9 mouse cellular contexts compared by ENCODE assay signal in the genomic region with DNA sequence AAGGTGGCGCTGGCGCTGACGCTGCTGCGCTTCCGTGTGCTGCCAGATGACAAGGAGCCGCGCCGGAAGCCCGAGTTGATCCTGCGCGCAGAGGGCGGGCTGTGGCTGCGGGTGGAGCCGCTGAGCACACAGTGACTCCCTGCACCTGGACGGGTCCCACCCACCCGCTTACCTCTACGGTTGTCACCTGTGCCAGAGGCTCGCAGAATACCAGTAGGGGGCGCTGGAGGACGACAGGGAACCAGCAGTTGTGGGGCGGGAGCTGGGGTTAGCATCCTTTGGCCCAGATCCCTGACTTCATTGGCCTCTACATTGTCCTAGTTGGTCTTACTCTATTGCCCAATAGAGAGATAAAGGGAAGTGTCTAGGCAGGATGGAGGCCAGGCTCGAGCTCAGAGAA. TPM values are rescaled to one million over a fixed set of nuclear protein-coding genes. Genes with fewer than 3 reads are reported as not detected.
DNase-seq lines count a peak whose midpoint lies in the region; ATAC-seq and TF ChIP-seq lines count a peak whose summit lies in the region.
"Had no signal": no experiment of that assay in that cellular context is flagged by ENCODE, and none has a peak within 500 bp of the region (broad histone marks: within the 10 kb centered on the region; RNA-seq: fewer than 3 reads in every experiment).

No protein-coding gene starts in this region.

- peak; percentile 15 for TF ChIP-seq CTCF in Patski (IDR thresholded peaks at IDR 0.05)

- no peak overlapping the region for H3K27ac ChIP-seq in heart, embryonic 12.5 days (ENCODE audit: poor library complexity, severe bottlenecking)
- no peak overlapping the region for H3K27ac ChIP-seq in embryonic facial prominence, embryonic 15.5 days (replicated peaks)
- H3K27ac ChIP-seq in limb, embryonic 13.5 days = no peak overlapping the region
- H3K27ac ChIP-seq in neural tube, embryonic 15.5 days (replicated peaks) = no peak overlapping the region
- H3K27ac ChIP-seq: liver, embryonic 15.5 days had no signal

- H3K4me2 ChIP-seq in heart, embryonic 12.5 days = peak overlapping the region; percentile 17
- H3K4me2 ChIP-seq in embryonic facial prominence, embryonic 15.5 days (replicated peaks) = peak overlapping the region; percentile 32
- H3K4me2 ChIP-seq in limb, embryonic 13.5 days (replicated peaks) = peak overlapping the region; percentile 33
- peak overlapping the region; percentile 40 for H3K4me2 ChIP-seq in neural tube, embryonic 15.5 days
- H3K4me2 ChIP-seq: liver, embryonic 15.5 days had no signal

- no peaks in the 10 kb centered on the region for H3K36me3 ChIP-seq in heart, embryonic 12.5 days
- no peaks in the 10 kb centered on the region for H3K36me3 ChIP-seq in embryonic facial prominence, embryonic 15.5 days
- no peaks in the 10 kb centered on the region for H3K36me3 ChIP-seq in limb, embryonic 13.5 days
- no peaks in the 10 kb centered on the region for H3K36me3 ChIP-seq in neural tube, embryonic 15.5 days

- in situ Hi-C loops in Patski (cut with MboI; ENCODE audit: low pct_unique_long_range_greater_than_20kb) = no loop called here

- H3K4me3 ChIP-seq in heart, embryonic 12.5 days = 0 out of 2 replicates have a peak overlapping the region, but pooled peaks have one; percentile 0
- H3K4me3 ChIP-seq in embryonic facial prominence, embryonic 15.5 days (replicated peaks) = no peak overlapping the region
- H3K4me3 ChIP-seq in limb, embryonic 13.5 days = no peak overlapping the region
- H3K4me3 ChIP-seq in neural tube, embryonic 15.5 days (replicated peaks) = no peak overlapping the region
- H3K4me3 ChIP-seq: liver, embryonic 15.5 days had no signal

- no peak overlapping the region for H3K9ac ChIP-seq in heart, embryonic 12.5 days
- H3K9ac ChIP-seq in embryonic facial prominence, embryonic 15.5 days = no peak overlapping the region
- H3K9ac ChIP-seq in limb, embryonic 13.5 days = no peak overlapping the region
- no peak overlapping the region for H3K9ac ChIP-seq in neural tube, embryonic 15.5 days (replicated peaks)
- H3K9ac ChIP-seq: liver, embryonic 15.5 days had no signal

- H3K9me3 ChIP-seq in heart, embryonic 12.5 days (replicated peaks) = peaks cover 13% of the 10 kb centered on the region; the same call in 1 of the 2 replicates
- 0 out of 2 replicates have a peak, but pooled peaks cover 8% of the 10 kb centered on the region for H3K9me3 ChIP-seq in embryonic facial prominence, embryonic 15.5 days (replicated peaks)
- H3K9me3 ChIP-seq in limb, embryonic 13.5 days = peaks cover 11% of the 10 kb centered on the region; the same call in 1 of the 2 replicates
- H3K9me3 ChIP-seq in neural tube, embryonic 15.5 days (replicated peaks) = peaks cover 6% of the 10 kb centered on the region
- H3K9me3 ChIP-seq: liver, embryonic 15.5 days had no signal

- no peaks in the 10 kb centered on the region for H3K4me1 ChIP-seq in heart, embryonic 12.5 days (replicated peaks)
- no peaks in the 10 kb centered on the region for H3K4me1 ChIP-seq in embryonic facial prominence, embryonic 15.5 days
- H3K4me1 ChIP-seq in limb, embryonic 13.5 days = no peaks in the 10 kb centered on the region
- H3K4me1 ChIP-seq in neural tube, embryonic 15.5 days = no peaks in the 10 kb centered on the region
- H3K4me1 ChIP-seq: liver, embryonic 15.5 days had no signal

- DNase-seq in heart, adult 11 months = no peak
- no peak for DNase-seq in Patski (ENCODE audit: low read depth, low spot score)
- DNase-seq in ovary, adult 18-20 months (ENCODE audit: low spot score) = no peak

- no peaks in the 10 kb centered on the region for H3K27me3 ChIP-seq in heart, embryonic 12.5 days (replicated peaks)
- peaks cover 23% of the 10 kb centered on the region for H3K27me3 ChIP-seq in Patski
- no peaks in the 10 kb centered on the region for H3K27me3 ChIP-seq in embryonic facial prominence, embryonic 15.5 days
- H3K27me3 ChIP-seq in limb, embryonic 13.5 days = no peaks in the 10 kb centered on the region
- H3K27me3 ChIP-seq in neural tube, embryonic 15.5 days (replicated peaks) = no peaks in the 10 kb centered on the region
- H3K27me3 ChIP-seq: liver, embryonic 15.5 days had no signal

- 37% methylated on average over 22 of the region's 22 CpGs for WGBS in heart, embryonic 12.5 days
- 23% methylated on average over 22 of the region's 22 CpGs for WGBS in embryonic facial prominence, embryonic 15.5 days
- WGBS in limb, embryonic 13.5 days = 46% methylated on average over 22 of the region's 22 CpGs
- WGBS in neural tube, embryonic 15.5 days = 50% methylated on average over 22 of the region's 22 CpGs

- CTCF ChIA-PET in Patski (lab: Charles Lee) = interaction anchor here (0.8 kb wide), 1 partner anchor 32 kb away, joined by 3 read pairs; no protein-coding TSS in a partner anchor

- POLR2A ChIA-PET in Patski (lab: Charles Lee) = no interaction called here

- ATAC-seq in heart, embryonic 12.5 days (ENCODE audit: insufficient number of reproducible peaks, low FRiP score) = no peak
- no peak for ATAC-seq in Patski
- ATAC-seq in embryonic facial prominence, embryonic 15.5 days (ENCODE audit: insufficient number of reproducible peaks, low FRiP score, low TSS enrichment, low read depth) = no peak
- no peak for ATAC-seq in limb, embryonic 13.5 days (ENCODE audit: low FRiP score, low read depth)
- ATAC-seq in neural tube, embryonic 15.5 days (ENCODE audit: low FRiP score) = no peak
- ATAC-seq in activated CD4-positive, CD25-positive, alpha-beta regulatory T cell, adult 4 months = no peak

RNA-seq across cellular contexts. Expression of gene Cyp4f15, which starts 17.4 kb away (rescaled TPM):
- polyA plus RNA-seq in heart, embryonic 12.5 days (2016; fragmentation: Nextera tagmentation; extraction: Ambion mirVana) = 0.23 and 0.38 TPM in 2 replicates
- not detected for polyA plus RNA-seq in Patski (2021)
- 0.56 and 0.72 TPM in 2 replicates for polyA plus RNA-seq in embryonic facial prominence, embryonic 15.5 days (2015; fragmentation: Nextera tagmentation; extraction: Ambion mirVana)
- polyA plus RNA-seq in limb, embryonic 13.5 days (2015; fragmentation: Nextera tagmentation; extraction: Ambion mirVana) = 0.13 and 0.36 TPM in 2 replicates
- polyA plus RNA-seq in neural tube, embryonic 15.5 days (2015; fragmentation: Nextera tagmentation; extraction: Ambion mirVana) = 1.4 and 1.5 TPM in 2 replicates
- polyA plus RNA-seq in activated CD4-positive, CD25-positive, alpha-beta regulatory T cell, adult 4 months (2017; shearing (Covaris generic)) = not detected

RNA-seq across cellular contexts. Expression of gene Cyp4f40, which starts 44.1 kb away (rescaled TPM):
- not detected in 2 replicates for polyA plus RNA-seq in heart, embryonic 12.5 days (2016; fragmentation: Nextera tagmentation; extraction: Ambion mirVana)
- polyA plus RNA-seq in Patski (2021) = not detected
- 0.12 TPM in 2 replicates for polyA plus RNA-seq in embryonic facial prominence, embryonic 15.5 days (2015; fragmentation: Nextera tagmentation; extraction: Ambion mirVana)
- not detected in 2 replicates for polyA plus RNA-seq in limb, embryonic 13.5 days (2015; fragmentation: Nextera tagmentation; extraction: Ambion mirVana)
- polyA plus RNA-seq in neural tube, embryonic 15.5 days (2015; fragmentation: Nextera tagmentation; extraction: Ambion mirVana) = 0.10 and 1.3 TPM in 2 replicates
- not detected for polyA plus RNA-seq in activated CD4-positive, CD25-positive, alpha-beta regulatory T cell, adult 4 months (2017; shearing (Covaris generic))
- polyA plus RNA-seq: liver, embryonic 15.5 days had no signal
